14 mouse cellular contexts compared by ENCODE assay signal in the genomic region with DNA sequence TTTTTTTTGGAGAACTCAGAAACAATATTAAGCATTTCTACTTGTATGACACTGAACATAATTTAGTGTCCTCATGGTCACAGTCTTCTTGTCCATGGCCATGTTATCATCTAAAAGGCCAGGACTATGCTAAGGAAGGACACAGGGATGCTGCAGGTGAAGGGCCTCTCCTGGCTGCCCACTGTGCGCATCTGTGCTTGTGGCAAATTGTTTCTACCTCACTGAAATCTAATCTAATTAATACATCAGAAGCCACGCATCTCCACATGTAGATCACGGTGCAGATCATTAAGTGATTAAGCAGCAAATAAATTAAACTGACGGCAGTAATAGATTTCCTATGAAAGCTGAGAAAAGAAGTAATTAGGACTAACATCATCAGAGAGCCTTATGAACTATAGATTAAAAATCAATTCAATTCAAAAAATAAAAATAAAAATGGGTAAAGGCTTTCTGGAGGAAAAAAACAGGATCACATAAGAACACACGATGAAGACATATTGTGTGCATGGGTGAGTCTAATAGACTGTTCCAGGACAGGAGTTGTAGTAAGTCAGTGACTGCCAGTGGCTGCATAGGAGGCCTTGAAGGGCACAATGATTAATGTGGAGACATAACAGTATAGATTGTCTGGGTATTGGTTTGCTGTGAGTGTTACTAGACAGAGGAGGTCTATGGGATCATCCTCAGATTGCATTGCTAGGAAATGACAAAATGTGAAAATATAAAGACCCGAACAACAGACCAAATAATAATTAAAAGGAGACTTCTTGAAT.
"Had no signal": no experiment of that assay in that cellular context is flagged by ENCODE, and none has a peak within 500 bp of the region (broad histone marks: within the 10 kb centered on the region; RNA-seq: fewer than 3 reads in every experiment).

No protein-coding gene starts in this region.

- H3K4me1 ChIP-seq: limb, embryonic 15.5 days; liver, embryonic 12.5 days; midbrain, embryonic 10.5 days; neural tube, embryonic 12.5 days had no signal

- H3K4me2 ChIP-seq: limb, embryonic 15.5 days; liver, embryonic 12.5 days; lung, embryonic 14.5 days; neural tube, embryonic 12.5 days had no signal

- DNase-seq: kidney, adult 8-10 months; kidney, postnatal 25 days; layer of hippocampus, adult 9-11 months; layer of hippocampus, postnatal 36 days; lung, embryonic 14.5 days; lung, postnatal 10 days; lung, postnatal 4 days; thymus, postnatal 4 days had no signal

- H3K27ac ChIP-seq: limb, embryonic 15.5 days; liver, embryonic 12.5 days; midbrain, embryonic 10.5 days; neural tube, embryonic 12.5 days; stomach, postnatal 0 days had no signal

- H3K36me3 ChIP-seq: limb, embryonic 15.5 days; liver, embryonic 12.5 days; midbrain, embryonic 10.5 days; neural tube, embryonic 12.5 days had no signal

- ATAC-seq: liver, embryonic 12.5 days had no signal

- H3K4me3 ChIP-seq: limb, embryonic 15.5 days; liver, embryonic 12.5 days; midbrain, embryonic 10.5 days; myocyte; neural tube, embryonic 12.5 days had no signal

- H3K27me3 ChIP-seq: limb, embryonic 15.5 days; liver, embryonic 12.5 days; neural tube, embryonic 12.5 days had no signal

- H3K9ac ChIP-seq: limb, embryonic 15.5 days; liver, embryonic 12.5 days; lung, embryonic 14.5 days; neural tube, embryonic 12.5 days had no signal

- H3K9me3 ChIP-seq: limb, embryonic 15.5 days; liver, embryonic 12.5 days; midbrain, embryonic 10.5 days; neural tube, embryonic 12.5 days had no signal
